Mouse (Mus musculus): ENCODE results near the gene Krtap19-2.

GRCm38 (mm10) chr16:88869311-88869710 lies 4.8 kb downstream of the Krtap19-2 start, which contains the start of gene Krtap19-1:
- TF ChIP-seq POLR2A (IDR thresholded peaks at IDR 0.05; ENCODE audit: extremely low read depth, insufficient read depth, low read length) (no peak), CTCF (IDR thresholded peaks at IDR 0.05; ENCODE audit: extremely low read depth, insufficient read depth, low read length) (no peak)
